Mouse (Mus musculus): ENCODE data around the gene Epha6. TPM values are rescaled to one million over a fixed set of nuclear protein-coding genes. Genes with fewer than 3 reads are reported as not detected.

Gene Epha6
- total RNA-seq, 2 experiments from 2014 or later = 0.16 to 0.20 TPM

- no peak for DNase-seq (ENCODE audit: low spot score in 2 of 2)
Measured at GRCm38 (mm10) chr16:60266367-60267351, 338.7 kb downstream of the Epha6 start.

DNA sequence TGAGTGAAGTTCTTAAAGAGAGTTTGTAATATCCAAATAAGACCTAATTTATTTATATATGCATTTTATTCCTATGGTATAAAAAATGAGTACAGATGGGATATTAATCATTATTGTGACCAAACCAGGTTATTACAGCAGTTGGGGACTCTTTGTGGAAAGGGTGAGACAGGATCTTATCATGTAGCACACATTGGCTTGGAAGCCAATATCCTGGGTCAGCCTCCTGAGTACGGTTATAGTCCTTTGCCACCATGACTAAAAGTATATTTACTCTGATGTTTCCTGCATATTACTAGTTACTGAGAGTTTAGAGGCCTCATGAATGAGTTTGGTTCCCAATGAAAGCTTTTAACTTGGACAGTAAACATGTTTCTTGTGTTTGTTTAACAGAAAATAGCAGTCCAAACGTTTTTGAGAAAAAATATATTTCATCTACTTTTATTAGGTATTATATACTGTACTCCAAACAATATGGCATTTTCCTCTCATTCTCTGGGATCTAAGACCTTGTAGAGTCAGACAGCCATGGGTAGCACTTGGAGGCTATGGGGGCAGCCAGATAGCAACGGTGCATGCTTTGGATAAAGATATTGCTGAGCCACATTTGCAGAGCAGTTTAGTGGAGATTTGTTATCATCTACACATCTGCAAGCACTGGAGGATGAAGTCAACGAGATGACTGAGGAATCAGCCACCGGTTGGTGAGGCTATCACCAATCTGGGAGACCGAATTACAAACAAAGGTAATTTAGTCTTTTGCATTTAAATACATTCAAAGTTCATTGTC lies 340.4 kb downstream of the Epha6 start:
- DNase-seq (ENCODE audit: low spot score in 2 of 2) = no peak

- no peak for DNase-seq (ENCODE audit: low spot score in 2 of 2)
Measured at GRCm38 (mm10) chr16:60258151-60258635, 347.1 kb downstream of the Epha6 start.

GRCm38 (mm10) chr16:60257623-60258022 lies 347.7 kb downstream of the Epha6 start:
- DNase-seq (ENCODE audit: low spot score in 2 of 2) = no peak

DNA sequence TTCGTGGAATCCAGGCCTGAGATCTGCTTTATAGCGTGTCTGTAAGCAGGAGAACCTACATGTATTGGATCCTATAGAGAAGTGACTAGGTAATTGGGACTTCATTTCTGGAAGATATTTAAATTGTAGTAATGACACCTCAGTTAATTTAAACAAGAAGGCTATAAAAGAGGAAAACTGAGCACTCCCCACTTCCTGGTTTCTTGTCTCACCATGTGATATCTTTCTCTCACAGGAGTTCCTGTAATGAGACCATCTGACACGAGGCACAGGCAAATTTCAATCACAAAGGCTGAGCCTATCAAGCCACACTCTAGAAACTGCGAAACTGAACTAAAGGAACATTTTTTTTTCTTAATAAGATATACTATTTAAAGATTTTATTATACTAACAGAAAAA lies 348.3 kb downstream of the Epha6 start:
- DNase-seq (ENCODE audit: low spot score in 2 of 2) = no peak

GRCm38 (mm10) chr16:60239356-60240190 lies 365.8 kb downstream of the Epha6 start:
- no peak for DNase-seq (ENCODE audit: low spot score in 2 of 2)

- DNase-seq (ENCODE audit: low spot score in 2 of 2) = no peak
Measured at GRCm38 (mm10) chr16:60233985-60234766, 371.2 kb downstream of the Epha6 start.

DNA sequence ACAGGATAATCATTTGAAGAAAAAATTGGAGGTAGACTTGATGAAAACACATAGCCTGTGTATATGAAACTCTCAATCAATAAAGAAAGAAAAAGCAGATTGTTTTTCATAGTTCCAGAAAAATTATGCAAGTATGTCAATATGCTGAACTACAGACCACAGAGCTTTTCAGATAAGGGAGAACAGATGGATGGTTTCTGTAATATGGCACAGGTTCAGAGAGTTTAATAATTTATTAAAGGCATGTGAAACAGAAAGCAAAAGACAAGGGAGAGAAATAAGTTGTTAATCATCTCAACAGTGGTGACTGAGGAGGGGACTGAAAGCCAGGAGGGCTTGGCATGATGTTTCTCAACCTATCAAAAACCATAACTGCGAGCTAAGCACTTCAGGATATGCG lies 372.3 kb downstream of the Epha6 start:
- no peak for DNase-seq (ENCODE audit: low spot score in 2 of 2)

GRCm38 (mm10) chr16:60209151-60209550 lies 396.2 kb downstream of the Epha6 start:
- DNase-seq (ENCODE audit: low spot score in 2 of 2) = no peak

DNA sequence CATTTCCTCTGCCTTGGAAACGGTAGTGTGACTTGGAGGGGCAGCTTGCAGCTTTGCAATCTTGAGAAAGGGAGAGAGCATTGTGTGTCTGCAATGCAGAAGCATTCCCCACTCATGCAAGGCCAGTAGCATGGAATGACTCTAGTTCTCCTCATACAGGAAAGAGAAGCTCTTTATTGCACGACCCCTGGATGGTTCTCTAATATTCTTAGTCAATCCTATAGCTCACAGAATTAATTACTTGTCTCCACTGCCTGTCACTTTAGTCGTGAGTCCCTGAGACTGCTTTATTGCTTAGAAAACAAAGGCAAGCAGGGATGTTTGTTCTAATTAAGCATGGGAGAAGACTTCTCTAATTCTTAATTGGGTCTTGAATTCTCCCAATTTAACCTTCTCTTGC lies 429.8 kb downstream of the Epha6 start:
- DNase-seq (ENCODE audit: low spot score in 2 of 2) = no peak

- no peak for DNase-seq (ENCODE audit: low spot score in 2 of 2)
Measured at GRCm38 (mm10) chr16:60152439-60152838, 452.9 kb downstream of the Epha6 start.

- no peak for DNase-seq (ENCODE audit: low spot score in 2 of 2)
Measured at GRCm38 (mm10) chr16:60144370-60144769, 461.0 kb downstream of the Epha6 start.

DNA sequence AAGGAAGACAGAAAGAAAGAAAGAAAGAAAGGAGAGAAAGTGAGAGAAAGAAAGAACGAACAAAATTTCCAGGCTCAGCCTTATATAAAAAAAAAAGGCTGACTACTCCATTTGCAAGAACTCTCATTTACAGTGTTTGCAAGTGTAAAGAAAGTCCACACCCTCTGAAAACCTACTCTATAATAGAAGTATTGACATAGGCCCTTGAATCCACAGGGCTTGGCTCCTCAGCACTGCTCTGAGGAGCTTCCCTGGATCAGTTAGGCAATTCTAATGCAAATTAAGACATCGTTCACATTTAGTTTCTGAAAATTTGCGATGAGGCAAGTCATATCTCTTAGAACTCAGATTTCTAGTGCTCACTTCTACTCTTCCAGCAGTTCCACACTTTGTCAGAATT lies 483.9 kb downstream of the Epha6 start:
- DNase-seq (ENCODE audit: low spot score in 2 of 2) = no peak

- no peak for DNase-seq (ENCODE audit: low spot score in 2 of 2)
Measured at GRCm38 (mm10) chr16:60102210-60102609, 503.1 kb downstream of the Epha6 start.

GRCm38 (mm10) chr16:60095333-60095732 lies 510.0 kb downstream of the Epha6 start:
- DNase-seq (ENCODE audit: low spot score in 2 of 2) = no peak

DNA sequence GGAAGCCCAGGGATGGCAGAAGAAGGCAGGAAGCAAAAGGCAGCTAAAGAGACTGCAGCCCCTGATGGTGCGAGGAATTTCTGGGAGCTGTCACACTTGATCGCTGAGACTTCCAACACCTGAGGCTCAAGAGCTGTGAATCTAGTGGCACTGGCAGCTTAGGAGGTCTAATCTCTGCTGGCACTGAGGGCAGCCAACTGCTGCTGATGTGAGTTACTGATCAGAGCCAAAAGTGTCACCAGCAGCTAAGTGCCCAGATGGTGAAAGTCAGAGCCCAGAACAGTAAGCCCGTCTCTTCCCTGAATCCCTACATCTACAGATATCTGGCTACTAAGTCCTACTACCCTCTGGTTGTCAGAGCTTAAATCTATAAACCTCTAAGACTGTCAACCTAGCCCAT lies 518.4 kb downstream of the Epha6 start:
- DNase-seq (ENCODE audit: low spot score in 2 of 2) = no peak

DNA sequence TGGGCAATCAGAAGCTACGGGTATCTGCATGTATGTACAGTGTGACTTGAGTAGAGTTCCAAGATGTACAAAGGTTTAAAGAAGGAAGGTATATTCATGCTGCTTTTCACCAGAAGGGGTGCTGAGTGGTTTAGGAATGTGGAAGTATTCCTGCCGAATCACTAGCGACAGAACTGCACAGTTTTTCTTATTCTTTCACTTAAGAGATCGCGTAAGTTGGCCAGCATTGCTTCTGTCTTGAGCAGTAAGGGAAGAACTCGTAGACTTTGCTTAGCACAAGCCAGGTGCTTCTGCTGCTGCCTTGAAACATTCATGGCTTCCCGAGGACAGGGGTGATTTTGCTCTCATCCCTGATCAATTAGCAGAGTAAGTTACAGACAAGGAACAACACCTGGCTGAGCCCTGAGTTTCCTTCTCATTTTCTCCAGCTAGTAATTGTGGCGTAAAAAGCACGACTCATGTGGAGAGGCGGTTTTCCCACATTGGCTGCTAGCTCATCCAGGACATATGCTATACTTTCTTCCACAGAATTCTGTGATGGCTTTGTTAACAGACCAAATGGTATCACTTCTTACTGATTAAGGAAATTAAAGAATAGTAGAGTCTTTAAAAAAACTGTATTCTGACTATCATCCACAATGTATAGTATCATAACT lies 534.7 kb downstream of the Epha6 start:
- no peak for DNase-seq (ENCODE audit: low spot score in 2 of 2)

GRCm38 (mm10) chr16:60043809-60044208 lies 561.5 kb downstream of the Epha6 start:
- DNase-seq (ENCODE audit: low spot score in 2 of 2) = no peak

DNA sequence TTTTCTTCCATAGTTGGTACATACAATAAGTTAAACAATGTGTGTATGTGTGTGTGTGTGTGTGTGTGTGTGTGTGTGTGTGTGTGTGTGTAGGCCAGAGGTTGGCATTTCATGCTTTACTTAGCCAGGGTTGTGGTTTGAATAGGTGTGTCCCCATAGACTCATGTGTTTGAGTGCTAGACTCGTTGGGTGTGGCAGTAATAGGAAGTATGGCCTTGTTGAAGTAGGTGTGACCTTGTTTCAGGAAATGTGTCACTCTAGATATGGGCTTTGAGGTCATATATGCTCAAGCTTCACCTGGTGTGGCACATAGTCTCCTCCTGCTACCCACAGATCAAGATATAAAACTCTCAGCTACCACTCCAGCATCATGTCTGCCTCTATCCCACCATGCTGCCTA lies 577.0 kb downstream of the Epha6 start:
- no peak for DNase-seq (ENCODE audit: low spot score in 2 of 2)

Data from gastrocnemius, postnatal 4 days (tissue).